Mouse (Mus musculus): ENCODE measurements around the gene Zbtb20.

The Zbtb20 gene

DNA sequence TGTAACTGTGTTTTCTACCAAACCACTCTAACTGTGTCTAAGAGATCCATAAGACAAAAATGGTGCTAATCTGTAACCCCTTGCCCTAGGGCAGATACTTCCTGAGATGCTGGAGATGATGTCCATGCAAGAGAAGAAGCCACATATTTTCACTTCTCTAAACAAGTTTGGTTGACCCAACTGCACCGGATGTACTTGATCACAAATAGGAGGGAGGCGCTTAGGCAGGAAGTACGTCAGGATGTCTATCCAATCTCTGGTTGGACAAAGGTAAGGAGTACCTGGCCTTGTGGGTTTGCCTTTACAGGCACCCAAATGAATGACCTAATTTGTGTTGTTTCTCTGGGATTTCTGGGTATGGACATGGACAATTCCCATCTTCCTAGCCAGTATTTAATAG, 792.6 kb downstream of the Zbtb20 start:
- no peak for DNase-seq

DNA sequence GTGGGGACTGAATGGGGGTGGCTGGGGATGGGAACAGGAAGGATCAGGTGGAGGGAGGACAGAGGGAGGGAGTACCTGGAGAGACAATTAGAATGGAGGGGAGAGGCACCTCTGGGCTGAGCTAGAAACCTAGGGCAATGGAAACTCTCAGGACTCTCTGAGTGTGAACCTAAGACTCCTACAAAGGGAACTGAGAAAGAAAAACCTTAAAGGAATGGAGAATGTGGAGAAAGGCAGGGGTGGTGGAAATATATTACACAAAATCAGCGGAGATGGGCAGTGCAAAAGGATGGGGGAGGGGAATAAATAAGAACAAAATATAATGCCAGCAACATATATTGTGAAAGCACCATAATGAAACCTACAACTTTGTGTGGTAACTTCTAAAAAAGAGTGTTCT, 796.3 kb downstream of the Zbtb20 start:
- no peak for DNase-seq

DNA sequence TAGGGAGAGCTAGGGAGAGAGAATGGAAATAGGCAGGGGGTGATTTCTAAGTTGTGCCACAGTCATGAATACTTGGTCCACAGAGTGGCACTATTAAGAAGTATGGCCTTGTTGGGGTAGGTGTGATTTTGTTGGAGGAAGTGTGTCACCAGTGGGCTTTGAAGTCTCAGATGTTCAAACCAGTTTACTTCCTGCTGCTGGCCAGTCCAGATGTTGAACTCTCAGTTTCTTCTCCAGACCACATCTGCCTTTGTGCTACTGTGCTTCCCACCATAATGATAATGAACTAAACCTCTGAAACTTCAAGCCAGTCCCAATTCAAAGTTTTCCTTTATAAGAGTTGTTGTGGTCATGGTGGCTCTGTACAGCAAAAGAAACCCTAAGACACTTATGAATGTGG, 797.0 kb downstream of the Zbtb20 start:
- no peak for DNase-seq

DNA sequence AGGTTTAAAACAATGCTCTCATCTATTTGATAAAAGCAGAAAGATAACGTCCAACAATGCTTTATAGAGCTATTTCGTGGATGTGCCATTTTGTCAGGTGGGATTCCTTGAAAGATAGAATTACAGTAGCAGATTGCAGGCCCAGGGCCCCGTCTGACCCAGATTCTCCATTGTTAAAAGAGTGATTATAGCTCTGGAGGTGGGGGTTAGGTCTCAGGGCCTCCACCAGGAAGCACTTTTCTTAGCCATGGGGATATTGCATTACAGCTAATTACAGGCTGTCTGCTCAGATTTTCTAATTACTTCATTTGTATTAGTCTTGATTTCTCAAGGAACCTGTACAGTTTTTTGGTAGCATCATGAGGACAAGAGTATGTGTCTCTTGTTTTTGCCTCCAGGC, 798.7 kb downstream of the Zbtb20 start:
- DNase-seq: no peak

GRCm38 (mm10) chr16:43687968-43688367, 812.3 kb downstream of the Zbtb20 start:
- no peak for DNase-seq

- DNase-seq: no peak
Observed at GRCm38 (mm10) chr16:43690211-43690690, 814.6 kb downstream of the Zbtb20 start.

GRCm38 (mm10) chr16:43690912-43691311, 815.2 kb downstream of the Zbtb20 start:
- DNase-seq: no peak

DNA sequence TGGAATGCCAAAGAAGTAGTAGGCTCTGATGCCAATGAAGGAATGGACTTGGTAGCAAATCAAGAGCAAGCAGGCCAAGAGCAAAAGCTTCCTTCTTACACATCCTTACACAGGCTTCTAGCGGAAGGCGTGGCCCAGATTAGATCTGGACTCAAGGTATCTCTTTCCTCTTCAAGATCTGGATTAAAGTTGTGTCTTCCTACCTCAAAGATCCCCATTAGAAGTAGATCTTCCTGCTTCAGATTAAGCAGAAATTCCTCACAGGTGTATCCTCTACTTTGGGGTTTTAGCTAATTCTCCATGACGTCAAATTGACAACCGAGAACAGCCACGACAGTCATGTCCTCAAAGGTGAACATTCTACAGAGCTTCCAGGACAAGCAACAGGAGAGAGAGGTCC, 816.1 kb downstream of the Zbtb20 start:
- DNase-seq: no peak

Data from kidney, adult 8-10 months (tissue).